Mouse (Mus musculus) heart, postnatal 36 days (tissue): ENCODE data around the gene Slc22a3. TPM values are rescaled to one million over a fixed set of nuclear protein-coding genes. Genes with fewer than 3 reads are reported as not detected.
A peak's percentile ranks its signal among the peaks of the same experiment; 100 is the strongest.

Experiments used
- DNase-seq, 2 experiments: peaks; one replicate each; pipeline ENCODE4 v3.0.0; 2021 to 2022
- intact Hi-C: fragments of 180-260 bp; cut with DNase I; formaldehyde crosslinking; loops from one replicate; pipeline ENCODE4 v1.15.1; 2025
- total RNA-seq, 2 experiments: library from RNA; stranded (reverse); gene quantifications; 2 replicates each; pipeline ENCODE4 v1.2.3; 2021

Gene Slc22a3
- total RNA-seq, 2 experiments from 2014 or later, result 7.0 to 8.9 TPM

DNA sequence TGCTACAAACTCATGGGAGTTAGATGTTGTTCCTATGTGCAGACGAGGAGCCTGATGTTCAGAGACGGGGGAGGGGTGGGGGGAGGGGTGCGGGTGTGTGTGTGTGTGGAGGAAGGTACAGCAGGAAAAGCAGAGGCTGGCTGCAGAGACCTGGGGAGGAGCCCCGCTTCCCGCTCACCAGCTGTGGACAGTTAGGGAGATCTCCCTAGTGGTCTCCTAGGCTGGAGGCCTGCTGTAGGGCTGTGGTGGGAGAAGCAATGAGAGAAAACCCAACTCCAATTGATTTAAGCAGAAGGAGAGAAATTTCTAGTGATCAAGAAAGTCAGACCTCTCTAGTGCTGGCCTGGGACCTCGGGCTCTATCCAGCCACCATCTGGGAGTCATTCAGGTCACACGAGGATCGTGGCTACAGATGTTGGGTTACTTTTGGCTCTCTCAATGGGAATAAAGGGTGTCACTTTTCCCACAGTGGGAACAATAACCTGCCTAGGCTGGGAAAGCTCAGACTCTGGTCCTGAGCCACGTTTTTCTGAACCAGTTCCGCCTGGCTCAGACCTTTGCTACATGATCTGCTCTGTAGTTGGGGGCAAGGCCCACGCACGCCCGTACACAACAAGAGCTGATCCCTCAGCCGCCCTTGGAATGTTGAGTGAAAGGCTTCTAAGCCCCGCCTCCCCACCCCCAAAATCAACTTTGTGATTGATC is 92.3 kb downstream of the Slc22a3 start:
- DNase-seq, result no peak
- intact Hi-C loops, result loop anchor here (5.0 kb wide), 1 partner anchor 577 kb away; the partner anchor contains the start of gene Wtap

GRCm38 (mm10) chr17:12412891-12413237 is 94.6 kb downstream of the Slc22a3 start:
- intact Hi-C loops, result no loop called here
- no peak for DNase-seq

DNA sequence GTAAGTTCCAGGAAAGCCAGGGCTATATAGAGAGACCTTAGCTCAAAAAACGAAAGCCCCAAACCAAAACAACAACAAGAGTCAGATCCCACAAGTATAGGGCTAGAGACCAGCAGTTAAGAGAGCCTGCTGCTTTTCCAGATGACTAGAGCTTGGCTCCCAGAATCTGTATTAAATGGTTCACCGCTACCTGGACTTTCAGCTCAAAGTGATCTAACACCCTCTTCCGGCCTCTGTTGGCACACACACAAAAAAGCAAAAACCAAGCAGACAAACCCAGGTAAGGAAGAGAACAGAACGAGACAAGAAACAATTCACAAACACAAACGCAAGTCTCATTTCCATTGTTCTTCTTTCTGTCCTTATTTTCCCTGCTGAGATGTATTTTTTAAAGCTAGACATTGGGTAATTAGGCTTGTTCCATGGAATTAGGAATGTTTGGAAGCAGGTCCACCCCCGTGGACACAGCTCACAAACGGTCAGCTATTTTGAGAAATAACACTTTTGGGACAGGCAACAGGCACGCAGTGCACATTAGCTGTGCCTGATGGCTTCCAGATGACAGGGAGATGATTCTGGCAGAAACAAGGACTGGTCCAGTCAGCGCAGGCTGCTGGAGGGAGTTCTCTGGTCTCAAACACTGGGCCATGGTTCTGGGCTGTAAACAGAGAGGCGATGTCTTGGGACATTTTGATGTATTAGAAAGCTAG is 95.2 kb downstream of the Slc22a3 start:
- intact Hi-C loops, result no loop called here
- peak in 1 of 2 experiments; percentile 32 for DNase-seq

DNA sequence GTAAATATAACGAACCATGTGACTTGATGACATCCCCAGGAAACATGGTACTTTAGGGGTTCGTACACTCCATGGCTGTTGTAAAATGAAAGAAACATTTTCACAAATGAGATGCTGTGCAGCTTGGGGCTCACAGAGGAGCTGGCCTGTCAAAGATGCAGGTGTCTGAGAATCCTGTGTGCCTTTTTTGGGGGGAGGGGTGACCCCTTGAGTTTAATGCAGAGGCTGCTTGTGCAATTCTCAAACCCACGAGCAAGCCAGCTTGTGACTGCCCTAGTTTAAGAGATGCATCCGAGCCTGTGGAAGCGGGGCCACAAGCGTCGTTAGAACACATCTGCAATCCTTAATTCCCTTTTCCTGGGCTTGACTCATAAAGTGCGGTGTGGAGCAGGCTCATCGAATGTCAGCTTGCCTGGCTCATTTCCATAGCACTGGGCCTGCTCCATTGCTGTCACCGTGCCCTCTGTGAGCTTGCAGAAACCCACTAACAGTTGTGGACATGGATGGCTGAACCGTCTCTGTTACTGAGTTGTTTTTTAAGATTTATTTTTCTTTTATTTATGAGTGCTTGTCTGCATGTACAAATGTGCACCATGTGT is 98.1 kb downstream of the Slc22a3 start:
- DNase-seq, result no peak
- intact Hi-C loops, result no loop called here

- intact Hi-C loops, result no loop called here
- no peak for DNase-seq
Observed at GRCm38 (mm10) chr17:12403420-12403819, 104.1 kb downstream of the Slc22a3 start.

- no peak for DNase-seq
- intact Hi-C loops, result no loop called here
Observed at GRCm38 (mm10) chr17:12396163-12396677, 111.3 kb downstream of the Slc22a3 start.

GRCm38 (mm10) chr17:12388239-12388638 is 119.3 kb downstream of the Slc22a3 start:
- intact Hi-C loops, result no loop called here
- DNase-seq, result no peak

DNA sequence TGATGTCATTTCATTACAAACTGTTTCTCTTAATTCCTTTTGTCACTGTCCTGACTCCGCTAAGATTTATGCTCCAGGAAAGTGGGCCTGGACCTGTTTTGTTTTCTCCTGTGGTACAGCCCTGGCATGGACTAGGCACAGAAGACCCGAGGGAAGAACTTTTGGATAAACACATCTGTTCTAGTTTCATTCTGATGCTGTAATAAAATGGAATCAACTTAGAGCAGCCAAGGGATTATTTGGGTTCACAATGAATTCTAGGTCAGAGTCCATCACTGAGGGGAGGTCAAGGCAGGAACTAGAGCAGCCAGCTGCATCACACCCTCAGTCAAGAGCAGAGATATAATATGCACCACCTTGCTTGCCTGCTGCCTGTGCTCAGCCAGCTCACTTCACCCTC is 119.7 kb downstream of the Slc22a3 start:
- no peak for DNase-seq
- intact Hi-C loops, result no loop called here

DNA sequence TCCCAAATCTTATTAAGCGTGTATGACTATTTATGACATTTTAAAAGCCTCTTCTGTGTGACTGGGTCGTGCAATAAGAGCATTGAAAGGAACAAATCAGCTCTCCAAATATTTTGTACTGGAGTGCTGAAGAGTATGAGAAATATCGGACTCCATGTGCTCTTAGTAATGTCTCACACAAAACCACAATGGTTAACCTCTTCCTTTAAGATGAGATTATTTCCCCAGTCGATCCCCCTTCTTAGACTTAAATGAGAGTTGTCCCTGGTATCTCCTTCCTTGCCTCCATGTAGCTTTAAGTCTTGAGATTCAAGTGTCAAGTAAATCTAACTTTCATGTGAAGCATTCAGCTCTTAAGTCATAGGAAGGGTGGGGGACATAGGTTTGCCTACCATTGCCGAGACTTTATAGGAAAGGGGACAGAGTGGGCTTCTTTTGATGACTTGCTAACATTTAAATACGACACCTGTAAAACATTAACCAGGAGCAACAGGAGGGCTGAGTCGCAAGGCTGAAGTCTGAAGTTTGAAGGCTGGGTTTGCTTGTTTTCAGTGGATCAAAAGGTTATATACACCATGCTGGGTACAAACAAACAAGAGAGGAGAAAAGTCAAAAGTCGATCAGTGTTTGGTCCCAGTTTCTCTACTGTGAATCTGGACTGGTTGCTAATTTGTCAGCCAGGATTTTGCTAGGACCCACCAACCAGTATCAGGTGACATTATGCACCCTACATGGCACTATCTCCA is 122.3 kb downstream of the Slc22a3 start:
- no peak for DNase-seq
- intact Hi-C loops, result no loop called here

DNA sequence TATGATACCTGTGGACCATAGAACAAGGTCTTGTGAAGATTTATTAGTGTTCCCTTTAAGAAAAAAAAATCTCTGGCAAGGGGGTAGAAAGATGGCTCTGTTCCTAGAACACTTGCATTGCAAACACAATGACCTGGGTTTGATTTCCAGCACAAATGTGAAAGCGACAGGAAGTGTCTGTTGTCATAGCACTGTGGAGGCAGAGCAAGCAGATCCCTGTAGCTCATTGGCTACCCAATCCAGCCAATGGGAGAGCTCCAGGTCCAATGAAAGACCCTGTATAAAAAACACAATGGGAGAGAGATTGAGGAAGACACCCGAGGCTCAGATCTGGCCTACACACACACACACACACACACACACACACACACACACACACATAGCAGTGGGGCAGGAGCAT is 125.0 kb downstream of the Slc22a3 start:
- intact Hi-C loops, result no loop called here
- DNase-seq, result no peak

DNA sequence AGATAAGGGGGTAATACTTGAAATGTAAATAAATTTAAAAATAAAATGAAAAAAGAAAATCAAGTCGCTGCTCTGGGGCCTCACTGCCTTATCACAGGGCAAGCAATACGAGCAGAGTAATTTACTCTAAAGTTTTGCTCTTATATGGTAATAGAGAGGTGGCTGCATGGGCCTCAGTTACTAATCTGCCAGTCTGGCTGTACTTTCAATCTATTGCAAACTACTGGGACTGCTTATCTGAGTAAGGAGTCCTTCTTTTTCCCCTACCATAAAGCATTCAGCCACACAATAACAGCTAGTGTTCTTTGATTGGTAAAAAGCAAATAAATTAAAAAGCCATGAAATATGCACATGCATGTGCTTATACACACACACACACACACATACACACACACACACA is 125.9 kb downstream of the Slc22a3 start:
- intact Hi-C loops, result no loop called here
- DNase-seq, result no peak

GRCm38 (mm10) chr17:12380287-12380686 is 127.2 kb downstream of the Slc22a3 start:
- intact Hi-C loops, result no loop called here
- no peak for DNase-seq

DNA sequence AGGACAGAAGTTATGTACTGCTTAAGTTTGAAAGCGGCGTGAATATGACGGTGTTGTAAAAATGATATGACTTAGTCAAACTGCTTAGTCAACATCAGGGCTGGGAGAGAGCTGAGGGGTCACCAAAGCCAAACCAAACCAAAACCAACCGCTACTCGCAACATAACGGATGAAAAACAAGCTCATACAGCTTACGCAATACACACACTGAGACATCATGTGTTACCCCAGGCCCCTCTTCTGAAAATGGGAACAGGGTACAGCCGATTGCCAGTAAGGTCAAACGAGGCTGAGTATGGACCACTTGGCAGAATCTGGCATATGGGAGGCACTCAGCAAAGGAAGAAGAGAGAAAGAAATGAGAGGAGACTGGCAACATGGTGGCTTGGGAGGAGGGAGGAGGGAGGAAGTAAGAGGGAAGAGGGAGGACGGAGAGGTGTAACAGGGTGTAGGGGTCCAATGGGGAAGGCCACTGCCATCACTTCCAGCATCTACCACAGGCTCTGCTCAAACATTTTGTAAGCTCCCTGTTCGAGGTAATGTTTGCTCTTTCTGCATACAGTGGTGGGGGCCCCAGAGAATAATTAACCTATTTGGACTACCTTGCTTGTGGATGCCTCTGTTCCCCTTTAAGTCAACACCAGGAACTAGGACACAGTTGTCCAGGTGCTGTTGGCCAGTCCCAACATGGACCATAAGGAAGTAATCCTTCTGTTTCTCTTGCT is 129.4 kb downstream of the Slc22a3 start, which contains the start of gene Plg:
Plg (plus strand) TSS at position 628 of the 725 bp plus-strand sequence.
- intact Hi-C loops, result no loop called here
- no peak for DNase-seq

GRCm38 (mm10) chr17:12373601-12374144 is 133.8 kb downstream of the Slc22a3 start:
- intact Hi-C loops, result no loop called here
- no peak for DNase-seq

- DNase-seq, result peak; percentile 71 to 73
- intact Hi-C loops, result loop anchor here (1.0 kb wide), 1 partner anchor 106 kb away; no protein-coding TSS in a partner anchor
Observed at GRCm38 (mm10) chr17:12372021-12372420, 135.5 kb downstream of the Slc22a3 start.

- DNase-seq, result peak; percentile 22 to 34
- intact Hi-C loops, result loop anchor here (1.0 to 2.0 kb wide), 2 partner anchors 145 to 335 kb away; no protein-coding TSS in a partner anchor
Observed at GRCm38 (mm10) chr17:12371310-12371925, 136.1 kb downstream of the Slc22a3 start.

DNA sequence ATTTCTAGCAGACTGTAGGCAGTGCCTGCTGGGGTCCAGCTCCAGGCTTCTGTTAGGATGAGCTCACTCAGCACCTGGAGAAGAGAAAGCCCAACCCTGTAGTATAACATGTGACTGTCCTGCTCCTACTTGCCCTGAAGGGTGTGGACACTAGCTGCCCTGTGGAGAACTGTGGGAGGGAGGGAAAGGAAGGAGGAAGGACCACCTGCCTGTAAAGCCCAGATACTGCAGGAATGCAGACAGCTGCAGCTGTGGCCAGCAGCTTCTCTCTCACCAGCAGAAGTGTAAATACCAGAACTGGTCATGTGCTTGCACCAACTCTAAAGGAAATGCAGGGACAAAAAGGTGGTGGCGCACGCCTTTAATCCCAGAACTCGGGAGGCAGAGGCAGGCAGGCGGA is 137.2 kb downstream of the Slc22a3 start:
- intact Hi-C loops, result loop anchor here (2.0 kb wide), 1 partner anchor 143 kb away; no protein-coding TSS in a partner anchor
- DNase-seq, result no peak

DNA sequence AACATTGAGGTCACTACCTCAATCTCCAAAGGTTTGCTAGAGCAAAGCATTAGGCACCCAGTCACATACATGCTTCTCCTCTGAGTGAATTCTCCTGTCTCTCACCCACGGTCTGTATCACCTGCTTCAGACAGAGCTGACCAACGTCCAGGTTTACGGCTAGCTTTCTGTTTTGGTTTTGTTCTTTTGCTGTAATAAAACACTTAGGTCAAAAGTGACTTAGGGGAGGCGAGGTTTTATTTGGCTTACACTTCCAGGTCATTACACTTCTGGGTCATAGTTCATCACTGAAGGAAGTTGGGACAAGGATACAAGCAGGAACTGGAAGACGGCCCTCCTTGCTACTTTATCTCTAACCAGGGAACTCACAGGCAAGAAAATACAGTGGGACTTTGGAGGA is 138.1 kb downstream of the Slc22a3 start:
- intact Hi-C loops, result loop anchor here (5.0 kb wide), 1 partner anchor 52 kb away; the partner anchor contains the start of gene Map3k4
- no peak for DNase-seq
